Mouse (Mus musculus): ENCODE results near the gene Aqp9. TPM values are rescaled to one million over a fixed set of nuclear protein-coding genes. Genes with fewer than 3 reads are reported as not detected.
"Not testable (repeated sequence)": the region's sequence is repeated elsewhere in the genome, so short reads cannot be mapped to it uniquely, and the experiment has no call there.

Aqp9 gene
- polyA plus RNA-seq, 1 experiment from 2014 or later = 0.57 TPM

GRCm38 (mm10) chr9:71128911-71129310, 39.6 kb downstream of the Aqp9 start:
- WGBS = 45% methylated on average over 5 of the region's 5 CpGs
- H3K9ac ChIP-seq = no peak overlapping the region
- H3K36me3 ChIP-seq = no peaks in the 10 kb centered on the region
- no peaks in the 10 kb centered on the region for H3K4me1 ChIP-seq
- H3K27ac ChIP-seq = no peak overlapping the region
- ATAC-seq (ENCODE audit: borderline replicate concordance, extremely low read depth, low FRiP score, low TSS enrichment) = no peak
- H3K4me2 ChIP-seq = no peak overlapping the region
- no peak overlapping the region for H3K4me3 ChIP-seq
- H3K27me3 ChIP-seq = no peaks in the 10 kb centered on the region
- no peaks in the 10 kb centered on the region for H3K9me3 ChIP-seq

GRCm38 (mm10) chr9:71126205-71126604, 42.3 kb downstream of the Aqp9 start:
- H3K27ac ChIP-seq = no peak overlapping the region
- H3K4me2 ChIP-seq = no peak overlapping the region
- no peaks in the 10 kb centered on the region for H3K27me3 ChIP-seq
- no peaks in the 10 kb centered on the region for H3K9me3 ChIP-seq
- 14% methylated on average over 2 of the region's 2 CpGs for WGBS
- H3K36me3 ChIP-seq = no peaks in the 10 kb centered on the region
- H3K9ac ChIP-seq = no peak overlapping the region
- no peak for ATAC-seq (ENCODE audit: borderline replicate concordance, extremely low read depth, low FRiP score, low TSS enrichment)
- no peak overlapping the region for H3K4me3 ChIP-seq
- no peaks in the 10 kb centered on the region for H3K4me1 ChIP-seq

DNA sequence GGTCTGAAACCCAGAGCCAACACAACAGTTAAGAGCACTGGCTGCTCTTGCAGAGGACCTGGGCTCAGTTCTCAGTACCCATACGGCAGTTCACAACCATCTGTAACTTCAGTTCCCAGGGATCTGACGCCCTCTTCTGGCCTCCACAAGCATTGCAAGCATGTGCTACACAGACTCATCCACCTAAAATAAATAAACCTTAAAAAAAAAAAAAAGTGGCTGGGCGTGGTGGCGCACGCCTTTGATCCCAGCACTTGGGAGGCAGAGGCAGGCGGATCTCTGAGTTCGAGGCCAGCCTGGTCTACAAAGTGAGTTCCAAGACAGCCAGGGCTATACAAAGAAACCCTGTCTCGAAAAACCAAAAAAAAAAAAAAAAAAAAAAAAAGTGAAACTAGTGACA, 45.4 kb downstream of the Aqp9 start:
- H3K27me3 ChIP-seq; ATAC-seq (ENCODE audit: borderline replicate concordance, extremely low read depth, low FRiP score, low TSS enrichment); H3K36me3 ChIP-seq; H3K9me3 ChIP-seq; H3K27ac ChIP-seq; H3K4me1 ChIP-seq; H3K4me3 ChIP-seq; H3K9ac ChIP-seq; H3K4me2 ChIP-seq: not testable (repeated sequence)
- WGBS = 82% methylated on average over 8 of the region's 8 CpGs

DNA sequence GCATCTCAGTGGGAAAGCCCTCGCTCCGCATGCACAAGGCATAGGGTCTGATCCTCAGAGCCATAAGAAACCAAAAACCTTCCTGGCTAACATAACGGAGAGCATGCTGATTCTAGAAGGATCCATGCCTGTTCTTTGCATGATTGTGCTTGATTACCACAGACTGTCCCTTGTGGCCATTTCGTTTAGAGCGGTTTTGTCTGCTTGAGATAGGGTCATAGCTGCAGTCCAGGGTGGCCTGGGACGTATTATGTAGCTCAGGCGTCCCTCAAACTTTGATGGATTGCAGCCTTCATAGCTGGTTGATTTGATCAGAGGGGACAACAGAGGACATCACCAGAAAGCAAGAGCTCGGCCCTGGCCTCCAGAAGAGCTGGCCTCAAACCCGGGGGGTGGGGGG, 47.6 kb downstream of the Aqp9 start:
- H3K36me3 ChIP-seq = no peaks in the 10 kb centered on the region
- no peak overlapping the region for H3K4me3 ChIP-seq
- no peak for ATAC-seq (ENCODE audit: borderline replicate concordance, extremely low read depth, low FRiP score, low TSS enrichment)
- no peaks in the 10 kb centered on the region for H3K9me3 ChIP-seq
- WGBS = 73% methylated on average over 9 of the region's 9 CpGs
- H3K4me1 ChIP-seq = no peaks in the 10 kb centered on the region
- H3K4me2 ChIP-seq = no peak overlapping the region
- no peak overlapping the region for H3K9ac ChIP-seq
- H3K27ac ChIP-seq = no peak overlapping the region
- H3K27me3 ChIP-seq = no peaks in the 10 kb centered on the region

GRCm38 (mm10) chr9:71113166-71113565, 55.3 kb downstream of the Aqp9 start:
- no peaks in the 10 kb centered on the region for H3K27me3 ChIP-seq
- no peak overlapping the region for H3K27ac ChIP-seq
- ATAC-seq (ENCODE audit: borderline replicate concordance, extremely low read depth, low FRiP score, low TSS enrichment) = no peak
- 75% methylated on average over 6 of the region's 6 CpGs for WGBS
- no peak overlapping the region for H3K9ac ChIP-seq
- no peak overlapping the region for H3K4me3 ChIP-seq
- no peaks in the 10 kb centered on the region for H3K9me3 ChIP-seq
- H3K4me1 ChIP-seq = no peaks in the 10 kb centered on the region
- no peaks in the 10 kb centered on the region for H3K36me3 ChIP-seq
- no peak overlapping the region for H3K4me2 ChIP-seq

DNA sequence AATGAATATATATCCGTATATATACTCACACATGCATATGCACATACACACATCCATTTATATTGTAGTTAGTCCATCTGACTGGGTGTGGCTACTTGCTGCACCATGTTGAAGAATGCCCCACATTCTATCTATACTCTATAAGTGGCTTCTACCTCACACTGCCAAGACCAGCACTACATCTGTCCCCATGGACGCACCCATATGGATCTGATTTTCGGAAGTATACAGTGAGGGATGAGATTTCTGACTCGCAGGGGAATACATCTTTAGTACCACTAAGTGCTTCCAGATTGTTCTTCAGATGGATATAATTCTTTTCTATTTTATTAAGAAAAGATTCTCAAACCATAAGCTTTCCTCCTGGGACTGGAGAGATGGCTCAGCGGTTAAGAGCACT, 65.0 kb downstream of the Aqp9 start:
- H3K4me1 ChIP-seq = no peaks in the 10 kb centered on the region
- no peak overlapping the region for H3K9ac ChIP-seq
- no peaks in the 10 kb centered on the region for H3K9me3 ChIP-seq
- no peak overlapping the region for H3K27ac ChIP-seq
- no peak overlapping the region for H3K4me2 ChIP-seq
- WGBS = 91% methylated on average over 5 of the region's 5 CpGs
- ATAC-seq (ENCODE audit: borderline replicate concordance, extremely low read depth, low FRiP score, low TSS enrichment) = no peak
- H3K36me3 ChIP-seq = no peaks in the 10 kb centered on the region
- no peak overlapping the region for H3K4me3 ChIP-seq
- no peaks in the 10 kb centered on the region for H3K27me3 ChIP-seq

GRCm38 (mm10) chr9:71094066-71094465, 74.4 kb downstream of the Aqp9 start:
- WGBS = 81% methylated on average over 6 of the region's 6 CpGs
- Histone ChIP-seq H3K27me3 (no peaks in the 10 kb centered on the region), H3K4me1 (no peaks in the 10 kb centered on the region), H3K27ac (no peak overlapping the region), H3K4me3 (no peak overlapping the region), H3K9ac (no peak overlapping the region), H3K36me3 (no peaks in the 10 kb centered on the region), H3K4me2 (no peak overlapping the region), H3K9me3 (no peaks in the 10 kb centered on the region)
- no peak for ATAC-seq (ENCODE audit: borderline replicate concordance, extremely low read depth, low FRiP score, low TSS enrichment)

GRCm38 (mm10) chr9:71092038-71092437, 76.4 kb downstream of the Aqp9 start:
- H3K4me1 ChIP-seq = no peaks in the 10 kb centered on the region
- 62% methylated on average over 5 of the region's 5 CpGs for WGBS
- no peak overlapping the region for H3K4me3 ChIP-seq
- H3K9me3 ChIP-seq = no peaks in the 10 kb centered on the region
- no peak overlapping the region for H3K4me2 ChIP-seq
- H3K27ac ChIP-seq = no peak overlapping the region
- H3K36me3 ChIP-seq = no peaks in the 10 kb centered on the region
- no peaks in the 10 kb centered on the region for H3K27me3 ChIP-seq
- ATAC-seq (ENCODE audit: borderline replicate concordance, extremely low read depth, low FRiP score, low TSS enrichment) = no peak
- no peak overlapping the region for H3K9ac ChIP-seq

GRCm38 (mm10) chr9:71079201-71079600, 89.3 kb downstream of the Aqp9 start:
- Histone ChIP-seq H3K4me2 (no peak overlapping the region), H3K9ac (no peak overlapping the region), H3K27ac (no peak overlapping the region), H3K36me3 (no peaks in the 10 kb centered on the region), H3K4me3 (no peak overlapping the region), H3K27me3 (no peaks in the 10 kb centered on the region), H3K4me1 (no peaks in the 10 kb centered on the region), H3K9me3 (no peaks in the 10 kb centered on the region)
- ATAC-seq (ENCODE audit: borderline replicate concordance, extremely low read depth, low FRiP score, low TSS enrichment) = no peak
- WGBS = 53% methylated on average over 7 of the region's 7 CpGs

DNA sequence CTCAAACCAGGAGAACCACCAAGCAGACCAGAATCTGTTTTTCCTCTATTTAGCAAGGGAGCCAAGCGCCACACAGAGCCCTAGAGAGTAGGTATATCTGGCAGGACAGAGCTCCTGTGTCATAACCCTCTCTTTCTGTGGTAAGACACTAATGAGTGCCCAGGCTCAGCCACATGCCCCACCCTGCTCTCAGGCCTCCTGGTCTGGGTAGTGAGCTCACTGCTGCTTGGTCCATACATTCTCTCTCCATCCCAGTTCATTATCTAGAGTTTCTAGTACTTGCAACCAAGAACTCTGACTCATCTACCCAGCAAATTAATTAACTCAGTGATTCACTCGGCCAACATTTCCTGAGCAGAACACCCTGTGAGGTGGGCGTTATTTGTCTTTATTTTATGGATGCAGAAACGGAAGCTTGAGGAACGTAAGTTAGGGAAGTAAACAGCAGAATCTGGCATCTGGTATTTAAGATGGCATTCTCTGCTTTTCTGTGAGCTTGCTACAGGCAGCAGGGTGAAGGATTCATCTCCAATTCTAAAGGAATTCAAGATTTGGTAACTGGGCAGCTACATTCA, 91.1 kb downstream of the Aqp9 start:
- Histone ChIP-seq H3K4me3 (no peak overlapping the region), H3K9ac (no peak overlapping the region), H3K27me3 (no peaks in the 10 kb centered on the region), H3K4me1 (no peaks in the 10 kb centered on the region), H3K9me3 (no peaks in the 10 kb centered on the region), H3K27ac (no peak overlapping the region), H3K36me3 (no peaks in the 10 kb centered on the region), H3K4me2 (no peak overlapping the region)
- no peak for ATAC-seq (ENCODE audit: borderline replicate concordance, extremely low read depth, low FRiP score, low TSS enrichment)
- 76% methylated on average over 5 of the region's 5 CpGs for WGBS

DNA sequence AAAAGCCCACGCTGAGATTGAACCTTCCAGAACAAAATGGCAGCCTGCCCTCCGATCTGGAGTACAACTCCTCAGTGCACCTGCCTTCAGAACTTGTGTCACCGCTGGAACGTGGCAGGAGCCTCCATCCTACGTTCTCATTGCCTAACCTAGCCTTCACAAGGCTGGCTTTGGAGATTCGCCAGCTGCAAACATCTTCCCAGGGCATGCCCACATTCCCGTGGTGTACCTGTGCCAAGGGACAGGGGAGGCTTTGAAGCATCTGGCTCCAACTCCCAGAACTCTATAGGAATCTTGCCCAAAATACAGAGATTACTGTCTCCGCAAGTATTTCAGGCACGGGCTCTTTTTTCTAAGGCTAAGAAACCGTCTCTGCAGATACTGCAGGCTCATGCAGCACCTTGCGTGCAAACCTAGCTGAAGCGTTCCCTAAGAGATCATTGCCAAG, 92.3 kb downstream of the Aqp9 start:
- H3K27ac ChIP-seq = no peak overlapping the region
- no peak; the same call in 1 of the 2 replicates for ATAC-seq (ENCODE audit: borderline replicate concordance, extremely low read depth, low FRiP score, low TSS enrichment)
- H3K4me3 ChIP-seq = no peak overlapping the region
- no peaks in the 10 kb centered on the region for H3K36me3 ChIP-seq
- no peaks in the 10 kb centered on the region for H3K4me1 ChIP-seq
- H3K4me2 ChIP-seq = no peak overlapping the region
- no peak overlapping the region for H3K9ac ChIP-seq
- H3K9me3 ChIP-seq = no peaks in the 10 kb centered on the region
- WGBS = 61% methylated on average over 12 of the region's 12 CpGs
- no peaks in the 10 kb centered on the region for H3K27me3 ChIP-seq

GRCm38 (mm10) chr9:71073831-71074230, 94.7 kb downstream of the Aqp9 start:
- no peak overlapping the region for H3K9ac ChIP-seq
- no peak for ATAC-seq (ENCODE audit: borderline replicate concordance, extremely low read depth, low FRiP score, low TSS enrichment)

GRCm38 (mm10) chr9:71073076-71073475, 95.4 kb downstream of the Aqp9 start:
- Histone ChIP-seq H3K4me2 (no peak overlapping the region), H3K36me3 (no peaks in the 10 kb centered on the region), H3K9me3 (no peaks in the 10 kb centered on the region), H3K9ac (no peak overlapping the region), H3K4me3 (no peak overlapping the region), H3K27ac (no peak overlapping the region), H3K27me3 (no peaks in the 10 kb centered on the region), H3K4me1 (no peaks in the 10 kb centered on the region)
- 44% methylated on average over 4 of the region's 4 CpGs for WGBS
- no peak for ATAC-seq (ENCODE audit: borderline replicate concordance, extremely low read depth, low FRiP score, low TSS enrichment)

More at GRCm38 (mm10) chr9:71073831-71074230, 94.7 kb downstream of the Aqp9 start:
- H3K27ac ChIP-seq = no peak overlapping the region
- no peaks in the 10 kb centered on the region for H3K4me1 ChIP-seq
- H3K27me3 ChIP-seq = no peaks in the 10 kb centered on the region
- no peaks in the 10 kb centered on the region for H3K36me3 ChIP-seq
- no peak overlapping the region for H3K4me3 ChIP-seq
- no peaks in the 10 kb centered on the region for H3K9me3 ChIP-seq
- H3K4me2 ChIP-seq = no peak overlapping the region
- 60% methylated on average over 4 of the region's 4 CpGs for WGBS
